24 mouse cellular contexts compared by ENCODE assay signal in genomic region chr5:105675511-105675910, GRCm38 (mm10).
"Had no signal": no experiment of that assay in that cellular context is flagged by ENCODE, and none has a peak within 500 bp of the region (broad histone marks: within the 10 kb centered on the region; RNA-seq: fewer than 3 reads in every experiment).

No protein-coding gene starts in this region.

- H3K4me3 ChIP-seq: kidney, embryonic 15.5 days; left cerebral cortex, adult 2 months; limb, embryonic 12.5 days; limb, embryonic 15.5 days; megakaryocyte, embryonic 14.5 days; midbrain, embryonic 10.5 days; myocyte; neural tube, embryonic 13.5 days; stomach, embryonic 15.5 days had no signal

- H3K27me3 ChIP-seq: kidney, embryonic 15.5 days; limb, embryonic 12.5 days; limb, embryonic 15.5 days; neural tube, embryonic 13.5 days; stomach, embryonic 15.5 days had no signal

- H3K9ac ChIP-seq: kidney, embryonic 15.5 days; limb, embryonic 12.5 days; limb, embryonic 15.5 days; liver, embryonic 14.5 days; liver, postnatal 0 days; lung, embryonic 14.5 days; neural tube, embryonic 13.5 days; stomach, embryonic 15.5 days had no signal

- H3K36me3 ChIP-seq: kidney, embryonic 15.5 days; limb, embryonic 12.5 days; limb, embryonic 15.5 days; midbrain, embryonic 10.5 days; neural tube, embryonic 13.5 days; stomach, embryonic 15.5 days had no signal

- DNase-seq: kidney, adult 8-10 months; kidney, postnatal 10 days; kidney, postnatal 36 days; layer of hippocampus, postnatal 36 days; lung, embryonic 14.5 days; retina, postnatal 1 day; right cerebral cortex, postnatal 25 days; spleen, adult 18-20 months; thymus, adult 18-20 months; thymus, postnatal 36 days had no signal

- H3K9me3 ChIP-seq: kidney, embryonic 15.5 days; limb, embryonic 12.5 days; limb, embryonic 15.5 days; megakaryocyte, embryonic 14.5 days; midbrain, embryonic 10.5 days; neural tube, embryonic 13.5 days; stomach, embryonic 15.5 days had no signal

- ATAC-seq: liver, postnatal 0 days; lung, postnatal 0 days had no signal

- H3K4me2 ChIP-seq: kidney, embryonic 15.5 days; limb, embryonic 12.5 days; limb, embryonic 15.5 days; liver, embryonic 11.5 days; lung, embryonic 14.5 days; neural tube, embryonic 13.5 days; stomach, embryonic 15.5 days had no signal

- H3K27ac ChIP-seq: kidney, embryonic 15.5 days; left cerebral cortex, adult 2 months; limb, embryonic 12.5 days; limb, embryonic 15.5 days; liver, embryonic 14.5 days; macrophage; midbrain, embryonic 10.5 days; neural tube, embryonic 13.5 days; stomach, embryonic 15.5 days had no signal
